Mouse (Mus musculus): ENCODE measurements around the gene Rab14.

DNA sequence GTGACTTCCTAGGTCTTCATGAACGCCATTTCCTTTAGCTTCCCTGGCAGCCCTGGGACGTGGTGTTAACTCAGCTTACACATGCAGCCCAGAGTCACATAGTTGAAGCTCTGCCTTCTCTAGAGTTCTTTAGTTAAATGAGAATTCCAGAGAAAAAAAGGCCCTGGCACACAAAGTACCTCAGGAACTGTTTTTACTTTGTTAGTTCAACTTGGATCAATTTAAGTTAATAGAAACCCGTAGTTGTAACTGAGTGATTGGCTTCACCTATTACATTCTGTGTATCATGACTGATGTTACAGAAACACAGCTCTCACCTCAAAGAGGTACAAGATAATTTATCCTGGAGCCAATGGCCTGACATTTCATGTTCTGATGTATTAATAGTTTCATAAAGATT is 42.6 kb downstream of the Rab14 start:
- no peak for TF ChIP-seq GATA1 (IDR thresholded peaks at IDR 0.05; ENCODE audit: low read length)
- TF ChIP-seq TAL1 (IDR thresholded peaks at IDR 0.05; ENCODE audit: low read length), result no peak
